In the genomic region with DNA sequence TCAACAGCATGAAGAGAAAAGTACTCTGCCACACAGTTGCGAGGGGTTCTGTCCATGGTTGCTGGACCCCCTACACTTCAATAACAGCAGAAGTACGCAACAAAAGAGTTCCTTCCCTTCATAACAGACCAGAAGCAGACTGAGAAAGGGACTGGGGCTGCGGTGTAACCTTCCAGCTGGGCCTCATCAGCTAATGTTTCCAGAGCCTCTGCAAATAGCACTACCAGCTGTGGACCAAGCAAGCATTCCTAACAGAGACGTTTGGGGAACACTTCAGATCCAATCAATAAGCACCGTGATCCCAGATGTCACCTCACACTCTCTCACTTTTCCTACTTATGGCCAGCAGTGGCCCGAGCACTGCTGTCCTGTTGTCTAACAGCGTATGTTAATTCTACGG, we compare ENCODE assay signal across 25 mouse cellular contexts. TPM values are rescaled to one million over a fixed set of nuclear protein-coding genes. Genes with fewer than 3 reads are reported as not detected.
DNase-seq lines count a peak whose midpoint lies in the region; ATAC-seq and TF ChIP-seq lines count a peak whose summit lies in the region.
"Had no signal": no experiment of that assay in that cellular context is flagged by ENCODE, and none has a peak within 500 bp of the region (broad histone marks: within the 10 kb centered on the region; RNA-seq: fewer than 3 reads in every experiment).

No protein-coding gene starts in this region.

- H3K4me2 ChIP-seq in intestine, embryonic 14.5 days (ENCODE audit: low read length), result no peak overlapping the region
- no peak overlapping the region for H3K4me2 ChIP-seq in intestine, postnatal 0 days (replicated peaks; ENCODE audit: low read depth)
- H3K4me2 ChIP-seq in limb, embryonic 12.5 days, result no peak overlapping the region
- no peak overlapping the region for H3K4me2 ChIP-seq in lung, postnatal 0 days (replicated peaks; ENCODE audit: low read depth, low read length)
- H3K4me2 ChIP-seq: embryonic facial prominence, embryonic 12.5 days; forebrain, embryonic 15.5 days; heart, embryonic 11.5 days; heart, embryonic 15.5 days; hindbrain, embryonic 15.5 days had no signal

- 0 out of 2 replicates have a peak overlapping the region, but pooled peaks have one; percentile 2 for H3K27ac ChIP-seq in intestine, embryonic 14.5 days (ENCODE audit: low read depth)
- no peak overlapping the region for H3K27ac ChIP-seq in intestine, postnatal 0 days (ENCODE audit: low read depth, low read length)
- peak overlapping the region; percentile 29; the same call in 1 of the 2 replicates for H3K27ac ChIP-seq in limb, embryonic 12.5 days
- no peak overlapping the region for H3K27ac ChIP-seq in limb, embryonic 10.5 days
- no peak overlapping the region for H3K27ac ChIP-seq in lung, postnatal 0 days (ENCODE audit: low read length)
- H3K27ac ChIP-seq: embryonic facial prominence, embryonic 12.5 days; forebrain, embryonic 15.5 days; heart, adult 2 months; heart, embryonic 15.5 days; hindbrain, embryonic 15.5 days had no signal

- no peak for DNase-seq in intestine, embryonic 14.5 days (ENCODE audit: low spot score)
- DNase-seq in limb, embryonic 10.5 days (ENCODE audit: low spot score), result no peak
- peak; percentile 6 for DNase-seq in lung, postnatal 0 days (ENCODE audit: low spot score)
- DNase-seq in lung, postnatal 14 days, result no peak
- DNase-seq in frontal cortex, postnatal 25 days (ENCODE audit: low spot score in 2 of 2), result no peak
- DNase-seq: adrenal gland, adult 2 months; adrenal gland, postnatal 25 days; cerebellum, adult 2 months; cerebellum, postnatal 10 days; gastrocnemius, postnatal 14 days; heart, adult 2 months had no signal

- no peak overlapping the region for H3K4me3 ChIP-seq in intestine, embryonic 14.5 days (ENCODE audit: low read depth, low read length)
- no peak overlapping the region for H3K4me3 ChIP-seq in intestine, postnatal 0 days (ENCODE audit: low read depth, low read length)
- H3K4me3 ChIP-seq in limb, embryonic 12.5 days (replicated peaks), result no peak overlapping the region
- H3K4me3 ChIP-seq in limb, embryonic 10.5 days, result no peak overlapping the region
- H3K4me3 ChIP-seq in lung, postnatal 0 days (ENCODE audit: low read depth, low read length), result no peak overlapping the region
- H3K4me3 ChIP-seq: embryonic facial prominence, embryonic 12.5 days; forebrain, embryonic 15.5 days; heart, adult 2 months; heart, embryonic 15.5 days; hindbrain, embryonic 15.5 days had no signal

- no peak for TF ChIP-seq EP300 in lung, postnatal 0 days (IDR thresholded peaks at IDR 0.05)

- peaks cover 4% of the 10 kb centered on the region; the same call in 1 of the 2 replicates for H3K27me3 ChIP-seq in intestine, embryonic 14.5 days (replicated peaks; ENCODE audit: control insufficient read depth, insufficient read depth, low read length)
- no peaks in the 10 kb centered on the region for H3K27me3 ChIP-seq in intestine, postnatal 0 days (replicated peaks; ENCODE audit: control insufficient read depth, insufficient read depth, low read length)
- peaks cover 47% of the 10 kb centered on the region for H3K27me3 ChIP-seq in limb, embryonic 12.5 days
- peaks cover 93% of the 10 kb centered on the region for H3K27me3 ChIP-seq in limb, embryonic 10.5 days (ENCODE audit: low read depth, poor library complexity, severe bottlenecking)
- no peaks in the 10 kb centered on the region for H3K27me3 ChIP-seq in lung, postnatal 0 days (replicated peaks; ENCODE audit: insufficient read depth, low read length)
- H3K27me3 ChIP-seq: CH12.LX; forebrain, embryonic 15.5 days; heart, embryonic 15.5 days had no signal

- no peaks in the 10 kb centered on the region for H3K4me1 ChIP-seq in intestine, embryonic 14.5 days (replicated peaks; ENCODE audit: control insufficient read depth, insufficient read depth, low read length)
- H3K4me1 ChIP-seq in intestine, postnatal 0 days (replicated peaks; ENCODE audit: control insufficient read depth, insufficient read depth, low read length), result no peaks in the 10 kb centered on the region
- peaks cover 13% of the 10 kb centered on the region for H3K4me1 ChIP-seq in limb, embryonic 12.5 days (replicated peaks)
- peaks cover 25% of the 10 kb centered on the region for H3K4me1 ChIP-seq in limb, embryonic 10.5 days
- H3K4me1 ChIP-seq in lung, postnatal 0 days (ENCODE audit: insufficient read depth, low read depth, low read length), result no peaks in the 10 kb centered on the region
- H3K4me1 ChIP-seq: embryonic facial prominence, embryonic 12.5 days; heart, embryonic 15.5 days; hindbrain, embryonic 15.5 days had no signal

- no peaks in the 10 kb centered on the region for H3K36me3 ChIP-seq in intestine, embryonic 14.5 days (ENCODE audit: control insufficient read depth, insufficient read depth, low read length)
- H3K36me3 ChIP-seq in intestine, postnatal 0 days (ENCODE audit: control insufficient read depth, insufficient read depth), result no peaks in the 10 kb centered on the region
- H3K36me3 ChIP-seq in limb, embryonic 12.5 days, result no peaks in the 10 kb centered on the region
- no peaks in the 10 kb centered on the region for H3K36me3 ChIP-seq in limb, embryonic 10.5 days
- no peaks in the 10 kb centered on the region for H3K36me3 ChIP-seq in lung, postnatal 0 days (ENCODE audit: insufficient read depth, low read length)
- H3K36me3 ChIP-seq: embryonic facial prominence, embryonic 12.5 days; forebrain, embryonic 15.5 days; heart, embryonic 15.5 days; hindbrain, embryonic 15.5 days had no signal

- no peak for ATAC-seq in intestine, embryonic 14.5 days (replicated peaks; ENCODE audit: low FRiP score, low TSS enrichment, low read depth)
- ATAC-seq in intestine, postnatal 0 days, result no peak
- ATAC-seq in limb, embryonic 12.5 days (ENCODE audit: insufficient number of reproducible peaks, insufficient read depth, low FRiP score, low TSS enrichment, low read depth), result no peak
- ATAC-seq in lung, postnatal 0 days, result no peak
- ATAC-seq: activated CD4-positive, CD25-positive, alpha-beta regulatory T cell, adult 4 months; forebrain, embryonic 15.5 days; Patski had no signal

- no peak for TF ChIP-seq CTCF in intestine, postnatal 0 days (IDR thresholded peaks at IDR 0.05; ENCODE audit: low read depth)
- no peak for TF ChIP-seq CTCF in lung, postnatal 0 days (IDR thresholded peaks at IDR 0.05)

- H3K9ac ChIP-seq in intestine, embryonic 14.5 days (ENCODE audit: low read length), result no peak overlapping the region
- no peak overlapping the region for H3K9ac ChIP-seq in intestine, postnatal 0 days (ENCODE audit: low read depth, low read length)
- no peak overlapping the region for H3K9ac ChIP-seq in limb, embryonic 12.5 days (replicated peaks)
- H3K9ac ChIP-seq in lung, postnatal 0 days (replicated peaks; ENCODE audit: low read depth), result no peak overlapping the region
- H3K9ac ChIP-seq: embryonic facial prominence, embryonic 12.5 days; forebrain, embryonic 15.5 days; heart, embryonic 15.5 days; hindbrain, embryonic 15.5 days had no signal

- no peaks in the 10 kb centered on the region for H3K9me3 ChIP-seq in intestine, embryonic 14.5 days (ENCODE audit: control insufficient read depth, low read length)
- no peaks in the 10 kb centered on the region for H3K9me3 ChIP-seq in intestine, postnatal 0 days (ENCODE audit: control insufficient read depth)
- H3K9me3 ChIP-seq in limb, embryonic 12.5 days, result no peaks in the 10 kb centered on the region
- no peaks in the 10 kb centered on the region for H3K9me3 ChIP-seq in limb, embryonic 10.5 days (replicated peaks)
- H3K9me3 ChIP-seq in lung, postnatal 0 days (ENCODE audit: low read length), result no peaks in the 10 kb centered on the region
- H3K9me3 ChIP-seq: embryonic facial prominence, embryonic 12.5 days; forebrain, embryonic 15.5 days; heart, embryonic 15.5 days; hindbrain, embryonic 15.5 days had no signal

- 58% methylated on average over 8 of the region's 8 CpGs for WGBS in intestine, embryonic 14.5 days
- WGBS in intestine, postnatal 0 days, result 66% methylated on average over 8 of the region's 8 CpGs
- WGBS in limb, embryonic 12.5 days, result 45% methylated on average over 8 of the region's 8 CpGs
- 75% methylated on average over 8 of the region's 8 CpGs for WGBS in limb, embryonic 10.5 days
- 57% methylated on average over 8 of the region's 8 CpGs for WGBS in lung, postnatal 0 days

RNA-seq across cellular contexts. Expression of gene H2al1a, which starts 34.1 kb away (rescaled TPM):
- polyA plus RNA-seq in intestine, embryonic 14.5 days (2014; fragmentation: Nextera tagmentation; extraction: Ambion mirVana), result not detected in 2 replicates
- not detected in 2 replicates for polyA plus RNA-seq in intestine, postnatal 0 days (2015; fragmentation: Nextera tagmentation; extraction: Ambion mirVana)
- not detected in 2 replicates for polyA plus RNA-seq in limb, embryonic 12.5 days (2016; fragmentation: Nextera tagmentation; extraction: Ambion mirVana)
- not detected in 2 replicates for polyA plus RNA-seq in limb, embryonic 10.5 days (2016; fragmentation: Nextera tagmentation; extraction: Ambion mirVana)
- not detected in 2 replicates for polyA plus RNA-seq in lung, postnatal 0 days (2015; fragmentation: Nextera tagmentation; extraction: Ambion mirVana)
- polyA plus RNA-seq: activated CD4-positive, CD25-positive, alpha-beta regulatory T cell, adult 4 months; adrenal gland, adult 2 months; cerebellum, adult 2 months; embryonic facial prominence, embryonic 12.5 days; forebrain, embryonic 11.5 days; forebrain, embryonic 15.5 days; frontal cortex, adult 2 months; gonadal fat pad, adult 2 months; heart, adult 2 months; heart, embryonic 11.5 days; heart, embryonic 15.5 days; hindbrain, embryonic 11.5 days; hindbrain, embryonic 15.5 days; Patski had no signal

RNA-seq across cellular contexts. Expression of gene H2al1b, which starts 37.3 kb away (rescaled TPM):
- not detected in 2 replicates for polyA plus RNA-seq in intestine, embryonic 14.5 days (2014; fragmentation: Nextera tagmentation; extraction: Ambion mirVana)
- not detected in 2 replicates for polyA plus RNA-seq in intestine, postnatal 0 days (2015; fragmentation: Nextera tagmentation; extraction: Ambion mirVana)
- not detected in 2 replicates for polyA plus RNA-seq in limb, embryonic 12.5 days (2016; fragmentation: Nextera tagmentation; extraction: Ambion mirVana)
- not detected in 2 replicates for polyA plus RNA-seq in limb, embryonic 10.5 days (2016; fragmentation: Nextera tagmentation; extraction: Ambion mirVana)
- not detected in 2 replicates for polyA plus RNA-seq in lung, postnatal 0 days (2015; fragmentation: Nextera tagmentation; extraction: Ambion mirVana)
- polyA plus RNA-seq: activated CD4-positive, CD25-positive, alpha-beta regulatory T cell, adult 4 months; adrenal gland, adult 2 months; cerebellum, adult 2 months; embryonic facial prominence, embryonic 12.5 days; forebrain, embryonic 11.5 days; forebrain, embryonic 15.5 days; frontal cortex, adult 2 months; gonadal fat pad, adult 2 months; heart, adult 2 months; heart, embryonic 11.5 days; heart, embryonic 15.5 days; hindbrain, embryonic 11.5 days; hindbrain, embryonic 15.5 days; Patski had no signal

RNA-seq across cellular contexts. Expression of gene H2al1c, which starts 40.5 kb away (rescaled TPM):
- not detected in 2 replicates for polyA plus RNA-seq in intestine, embryonic 14.5 days (2014; fragmentation: Nextera tagmentation; extraction: Ambion mirVana)
- polyA plus RNA-seq in intestine, postnatal 0 days (2015; fragmentation: Nextera tagmentation; extraction: Ambion mirVana), result not detected in 2 replicates
- not detected in 2 replicates for polyA plus RNA-seq in limb, embryonic 12.5 days (2016; fragmentation: Nextera tagmentation; extraction: Ambion mirVana)
- polyA plus RNA-seq in limb, embryonic 10.5 days (2016; fragmentation: Nextera tagmentation; extraction: Ambion mirVana), result not detected in 2 replicates
- not detected in 2 replicates for polyA plus RNA-seq in lung, postnatal 0 days (2015; fragmentation: Nextera tagmentation; extraction: Ambion mirVana)
- polyA plus RNA-seq: activated CD4-positive, CD25-positive, alpha-beta regulatory T cell, adult 4 months; adrenal gland, adult 2 months; cerebellum, adult 2 months; embryonic facial prominence, embryonic 12.5 days; forebrain, embryonic 11.5 days; forebrain, embryonic 15.5 days; frontal cortex, adult 2 months; gonadal fat pad, adult 2 months; heart, adult 2 months; heart, embryonic 11.5 days; heart, embryonic 15.5 days; hindbrain, embryonic 11.5 days; hindbrain, embryonic 15.5 days; Patski had no signal

RNA-seq across cellular contexts. Expression of gene H2al1d, which starts 43.7 kb away (rescaled TPM):
- polyA plus RNA-seq in intestine, embryonic 14.5 days (2014; fragmentation: Nextera tagmentation; extraction: Ambion mirVana), result not detected in 2 replicates
- polyA plus RNA-seq in intestine, postnatal 0 days (2015; fragmentation: Nextera tagmentation; extraction: Ambion mirVana), result not detected in 2 replicates
- not detected in 2 replicates for polyA plus RNA-seq in limb, embryonic 12.5 days (2016; fragmentation: Nextera tagmentation; extraction: Ambion mirVana)
- not detected in 2 replicates for polyA plus RNA-seq in limb, embryonic 10.5 days (2016; fragmentation: Nextera tagmentation; extraction: Ambion mirVana)
- polyA plus RNA-seq in lung, postnatal 0 days (2015; fragmentation: Nextera tagmentation; extraction: Ambion mirVana), result not detected in 2 replicates
- polyA plus RNA-seq: activated CD4-positive, CD25-positive, alpha-beta regulatory T cell, adult 4 months; adrenal gland, adult 2 months; cerebellum, adult 2 months; embryonic facial prominence, embryonic 12.5 days; forebrain, embryonic 11.5 days; forebrain, embryonic 15.5 days; frontal cortex, adult 2 months; gonadal fat pad, adult 2 months; heart, adult 2 months; heart, embryonic 11.5 days; heart, embryonic 15.5 days; hindbrain, embryonic 11.5 days; hindbrain, embryonic 15.5 days; Patski had no signal

RNA-seq across cellular contexts. Expression of gene H2al1e, which starts 46.8 kb away (rescaled TPM):
- polyA plus RNA-seq in intestine, embryonic 14.5 days (2014; fragmentation: Nextera tagmentation; extraction: Ambion mirVana), result not detected in 2 replicates
- not detected in 2 replicates for polyA plus RNA-seq in intestine, postnatal 0 days (2015; fragmentation: Nextera tagmentation; extraction: Ambion mirVana)
- not detected in 2 replicates for polyA plus RNA-seq in limb, embryonic 12.5 days (2016; fragmentation: Nextera tagmentation; extraction: Ambion mirVana)
- not detected in 2 replicates for polyA plus RNA-seq in limb, embryonic 10.5 days (2016; fragmentation: Nextera tagmentation; extraction: Ambion mirVana)
- not detected in 2 replicates for polyA plus RNA-seq in lung, postnatal 0 days (2015; fragmentation: Nextera tagmentation; extraction: Ambion mirVana)
- polyA plus RNA-seq: activated CD4-positive, CD25-positive, alpha-beta regulatory T cell, adult 4 months; adrenal gland, adult 2 months; cerebellum, adult 2 months; embryonic facial prominence, embryonic 12.5 days; forebrain, embryonic 11.5 days; forebrain, embryonic 15.5 days; frontal cortex, adult 2 months; heart, adult 2 months; heart, embryonic 11.5 days; heart, embryonic 15.5 days; hindbrain, embryonic 11.5 days; hindbrain, embryonic 15.5 days; Patski had no signal

Comparison
In these comparisons a context has a peak if more than half of its experiments do, and no peak if none do; other contexts are left out.
1. H3K27ac ChIP-seq: peak in intestine, embryonic 14.5 days (single experiment) and limb, embryonic 12.5 days (single experiment); none in intestine, postnatal 0 days (single experiment), limb, embryonic 10.5 days (single experiment) and lung, postnatal 0 days (single experiment).